Mouse (Mus musculus) retina, embryonic 14.5 days (tissue): ENCODE measurements around the gene Irs2.
A peak's percentile ranks its signal among the peaks of the same experiment; 100 is the strongest.

Source experiments
- DNase-seq: peaks from one replicate; pipeline ENCODE4 v3.0.0-alpha.2; 2015; ENCODE audit warnings: low spot score

Gene Irs2

GRCm38 (mm10) chr8:10952706-10953105 is 55.6 kb downstream of the Irs2 start:
- no peak for DNase-seq

GRCm38 (mm10) chr8:10952235-10952634 is 56.0 kb downstream of the Irs2 start:
- no peak for DNase-seq

DNA sequence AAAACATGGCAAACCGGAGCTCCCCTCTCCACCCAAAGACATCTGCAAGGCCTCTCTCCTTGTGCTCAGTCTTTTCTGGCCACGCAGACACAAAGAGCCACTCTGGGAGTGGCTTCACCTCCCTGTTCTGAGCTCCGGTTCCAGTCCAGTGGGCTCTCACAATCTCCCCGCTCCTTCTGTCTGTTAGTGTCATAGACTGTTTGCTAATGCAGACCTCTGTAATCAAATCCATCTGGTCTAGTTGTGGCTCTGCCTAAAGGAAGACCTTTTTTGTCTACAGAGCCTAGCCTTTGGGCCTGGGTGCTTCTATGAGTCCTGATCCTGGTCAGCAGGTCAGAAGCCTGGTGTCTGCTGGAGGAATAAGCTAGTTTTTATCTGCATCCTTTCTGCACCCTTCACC is 56.7 kb downstream of the Irs2 start:
- DNase-seq, result no peak

- DNase-seq, result peak; percentile 53
These were observed 62.1 kb downstream of the Irs2 start for GRCm38 (mm10) chr8:10945939-10946740.

GRCm38 (mm10) chr8:10945490-10945889 is 62.8 kb downstream of the Irs2 start:
- no peak for DNase-seq

- DNase-seq, result no peak
These were observed 64.8 kb downstream of the Irs2 start for GRCm38 (mm10) chr8:10943314-10944060.

GRCm38 (mm10) chr8:10939883-10940282 is 68.4 kb downstream of the Irs2 start:
- DNase-seq, result no peak

- DNase-seq, result no peak
These were observed 69.0 kb downstream of the Irs2 start for GRCm38 (mm10) chr8:10939210-10939782.

- no peak for DNase-seq
These were observed 70.0 kb downstream of the Irs2 start for GRCm38 (mm10) chr8:10938284-10938683.

DNA sequence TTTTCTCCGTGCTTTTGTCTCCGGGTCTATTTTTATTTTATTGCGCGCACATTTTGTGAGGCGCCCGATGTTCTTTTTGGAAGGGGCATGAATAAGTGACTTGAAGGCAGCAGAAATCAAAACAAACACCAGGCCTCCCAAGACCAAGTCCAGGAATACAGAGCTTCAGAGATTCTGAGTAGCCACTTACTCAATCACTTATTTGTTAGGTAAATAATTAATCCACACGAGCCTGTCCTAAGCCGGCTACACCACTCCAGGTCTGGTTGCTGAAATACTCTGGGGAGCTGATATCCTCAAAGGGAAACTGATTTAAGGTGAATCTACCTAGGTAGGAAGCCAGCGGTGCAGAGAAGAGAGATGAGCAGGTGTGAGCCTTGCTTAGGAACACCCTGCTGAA is 71.6 kb downstream of the Irs2 start:
- no peak for DNase-seq

DNA sequence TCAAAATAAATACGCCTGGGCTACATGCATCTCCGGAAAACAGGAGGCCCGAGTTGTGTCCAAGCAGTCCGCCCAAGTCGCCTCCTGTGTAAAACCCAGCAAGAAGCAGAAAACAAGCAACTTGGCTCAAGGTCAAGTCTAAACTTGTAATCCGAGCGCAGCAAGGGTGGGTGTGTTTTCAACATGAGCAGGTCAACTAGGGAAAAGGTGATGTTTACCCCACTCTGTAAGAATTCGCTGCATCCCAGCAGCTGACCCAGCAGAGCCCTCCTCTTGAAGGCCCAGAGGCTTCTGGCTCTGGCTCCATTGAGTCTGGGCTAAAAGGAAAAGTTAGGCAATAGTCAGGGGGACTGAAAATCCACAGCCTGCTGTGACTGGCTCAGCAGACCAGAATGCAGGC is 73.0 kb downstream of the Irs2 start:
- DNase-seq, result no peak
